Mouse (Mus musculus) hindlimb bud, embryonic 11.5 days (tissue): ENCODE measurements around the gene Samd10.

Source experiments
- DNase-seq: peaks from one replicate; pipeline ENCODE4 v3.0.0-alpha.2; 2012; ENCODE audit warnings: low read depth, low spot score; ENCODE audit errors: extremely low spot score

Samd10 gene

DNA sequence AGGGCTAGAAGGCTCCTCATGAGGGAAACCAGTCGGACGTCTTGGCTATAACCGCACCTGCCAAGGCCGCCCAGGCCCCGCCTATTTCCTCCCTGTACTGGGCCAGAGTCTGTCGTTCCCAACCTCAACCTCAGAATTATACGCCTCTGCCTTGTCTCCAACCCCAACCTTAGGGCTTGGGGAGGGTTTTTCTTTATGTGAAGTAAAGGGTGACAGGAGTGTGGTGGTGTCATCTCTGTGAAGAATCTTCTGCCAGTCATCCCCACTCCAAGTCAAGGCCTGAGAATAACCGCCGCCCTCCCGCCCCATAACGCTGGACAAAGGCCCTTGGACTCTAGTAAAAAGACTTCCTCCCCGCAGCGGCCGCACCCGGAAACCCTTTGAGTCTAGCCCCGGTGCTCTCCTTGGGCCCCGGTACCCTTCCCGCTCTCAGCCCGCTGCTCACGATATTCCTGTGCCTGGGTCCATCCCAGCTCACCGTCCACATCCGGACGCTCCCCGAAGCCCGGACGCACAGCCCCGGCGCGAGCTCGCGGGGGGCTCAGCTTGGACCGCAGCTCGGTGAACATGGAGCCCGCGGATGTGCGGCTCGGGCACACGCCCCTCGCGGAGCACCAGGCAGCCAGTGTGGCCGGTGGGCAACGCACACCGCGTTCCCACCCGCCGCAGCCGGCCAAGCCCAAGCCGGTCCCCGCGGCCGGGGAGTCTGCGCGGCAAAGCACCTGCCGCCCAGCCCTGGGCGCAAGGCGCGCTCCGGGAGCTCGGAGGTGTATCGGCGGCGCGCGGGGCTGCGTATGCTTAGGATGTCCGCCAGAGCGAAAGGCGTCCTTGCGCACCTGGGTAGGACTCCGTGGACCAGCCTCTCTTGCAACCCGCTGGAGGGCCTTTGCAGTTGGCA is at the start of gene Samd10:
TSS of gene Samd10 (minus strand) at position 759 of the 898 bp plus-strand sequence.
- DNase-seq: no peak

DNA sequence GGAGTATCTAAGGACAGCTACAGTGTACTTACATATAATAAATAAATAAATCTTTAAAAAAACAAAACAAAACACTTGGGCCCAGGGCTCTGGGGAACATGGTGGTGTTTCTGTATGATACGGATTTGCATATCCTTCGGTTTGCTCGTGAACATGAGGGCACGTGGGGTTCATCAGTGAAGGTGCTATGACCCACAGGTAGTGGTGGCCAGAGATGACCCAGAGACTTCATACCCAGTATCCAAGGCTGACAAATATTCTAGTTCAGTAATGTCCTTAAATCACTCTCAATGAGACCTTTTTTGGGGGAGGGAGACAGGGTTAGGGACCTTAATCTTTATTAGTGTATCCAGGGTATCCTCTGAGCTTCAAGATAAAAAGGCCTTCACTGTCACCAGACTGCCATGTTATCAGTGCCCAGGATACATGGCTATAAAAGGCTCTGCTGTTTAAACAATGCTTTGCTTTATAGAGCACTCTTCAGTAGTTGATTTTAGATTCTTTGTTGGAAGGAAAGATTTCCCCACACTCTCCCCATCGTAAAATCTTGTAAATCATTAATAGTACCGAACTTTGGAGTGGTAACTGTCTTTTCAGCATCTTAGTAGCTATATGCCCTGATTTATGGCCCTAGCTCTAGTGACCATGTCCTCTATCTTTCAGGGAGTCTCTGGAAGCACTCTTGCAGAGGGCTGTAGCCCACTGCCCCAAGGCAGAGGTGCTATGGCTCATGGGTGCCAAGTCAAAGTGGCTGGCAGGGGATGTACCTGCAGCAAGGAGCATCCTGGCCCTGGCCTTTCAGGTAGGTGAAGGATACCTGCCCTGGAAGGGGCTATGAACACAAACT is 47.8 kb upstream of the Samd10 start:
- DNase-seq: no peak

DNA sequence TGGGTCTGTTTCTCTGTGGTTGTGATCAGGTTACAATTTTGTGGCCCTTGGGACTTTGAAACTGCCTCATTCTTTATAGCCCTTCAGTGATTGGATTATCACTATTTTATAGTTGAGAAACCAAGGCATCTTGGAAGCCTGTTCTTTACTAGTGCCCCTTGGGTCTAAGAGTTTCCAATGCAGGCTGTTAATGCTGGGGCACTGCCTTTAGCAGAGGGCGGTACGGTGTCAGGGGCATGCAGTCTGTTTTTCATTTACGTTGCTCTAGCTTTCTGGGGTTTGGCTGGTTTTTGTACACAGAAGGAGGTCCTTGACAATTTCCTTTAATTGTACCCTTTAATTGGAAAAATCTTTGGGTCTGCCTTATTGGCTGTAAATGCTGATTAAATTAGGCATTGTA is 46.7 kb upstream of the Samd10 start:
- DNase-seq: peak; percentile 20

DNA sequence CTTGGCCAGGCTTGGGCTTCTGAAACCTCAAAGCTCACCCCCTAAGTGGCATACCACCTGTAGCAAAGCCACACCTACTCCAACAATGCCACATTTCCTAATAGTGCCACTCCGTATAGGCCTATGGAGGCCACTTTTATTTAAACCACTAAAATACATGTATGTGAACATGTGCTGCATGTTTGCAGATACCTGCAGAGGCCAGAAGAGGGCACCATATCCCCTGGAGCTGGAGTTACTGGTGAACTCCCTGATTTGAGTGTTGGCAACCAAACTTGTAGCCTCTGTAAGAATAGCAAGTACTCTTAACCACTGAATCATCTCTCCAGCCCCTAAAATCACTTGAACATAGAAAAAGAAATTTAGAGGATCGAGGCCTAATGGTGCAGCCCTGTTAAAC is 45.3 kb upstream of the Samd10 start:
- DNase-seq: peak; percentile 37

DNA sequence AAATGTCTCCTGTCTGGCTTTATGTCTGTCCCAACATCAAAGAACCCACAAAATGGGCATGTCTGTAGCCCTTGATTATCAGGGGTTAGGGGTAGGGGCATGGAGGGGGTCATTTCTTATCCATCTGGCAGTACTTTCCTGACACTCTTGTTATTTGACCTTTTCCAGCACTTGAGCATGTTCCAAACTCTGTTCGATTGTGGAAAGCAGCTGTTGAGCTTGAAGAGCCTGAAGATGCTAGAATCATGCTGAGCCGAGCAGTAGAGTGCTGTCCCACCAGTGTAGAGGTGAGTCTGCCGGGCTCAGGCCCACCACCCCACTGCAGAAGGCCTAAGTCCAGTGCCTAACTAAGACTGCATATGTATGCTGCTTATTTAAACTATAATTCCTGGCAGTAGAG is 36.9 kb upstream of the Samd10 start:
- no peak for DNase-seq

DNA sequence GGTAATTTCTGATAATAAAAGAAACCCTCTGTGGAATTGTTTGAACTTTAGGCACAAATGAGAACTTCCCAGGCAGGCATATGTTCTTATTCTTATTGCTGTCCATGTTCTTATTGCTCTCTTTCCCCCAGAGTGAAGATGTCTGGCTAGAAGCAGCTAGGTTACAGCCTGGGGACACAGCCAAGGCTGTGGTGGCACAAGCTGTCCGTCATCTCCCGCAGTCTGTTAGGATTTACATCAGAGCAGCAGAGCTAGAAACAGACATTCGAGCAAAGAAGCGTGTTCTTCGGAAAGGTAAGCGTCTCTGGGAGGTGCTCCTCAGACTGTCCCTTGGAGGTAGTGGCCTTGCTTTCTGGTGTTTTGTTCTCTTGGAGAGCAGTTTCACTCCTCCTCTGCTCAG is 33.6 kb upstream of the Samd10 start:
- DNase-seq: no peak

DNA sequence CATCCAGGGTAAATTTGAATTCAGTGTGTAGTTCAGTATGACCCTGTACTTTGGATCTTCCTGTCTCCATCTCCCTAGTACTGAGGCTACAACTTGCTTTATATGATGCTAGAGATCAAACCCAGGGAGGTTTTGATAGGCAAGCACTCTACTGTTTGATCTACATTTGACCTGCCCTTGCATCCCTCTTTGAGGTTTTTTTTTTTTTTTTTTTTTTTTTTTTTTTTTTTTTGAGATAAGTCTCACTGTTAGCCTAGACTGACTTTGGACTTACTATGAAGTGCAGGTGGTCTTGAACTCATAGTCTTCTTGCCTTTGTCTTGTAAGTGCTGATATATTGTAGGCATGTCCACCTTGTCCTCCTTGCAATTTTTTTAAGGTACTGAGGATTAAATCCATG is 29.5 kb upstream of the Samd10 start:
- DNase-seq: no peak

DNA sequence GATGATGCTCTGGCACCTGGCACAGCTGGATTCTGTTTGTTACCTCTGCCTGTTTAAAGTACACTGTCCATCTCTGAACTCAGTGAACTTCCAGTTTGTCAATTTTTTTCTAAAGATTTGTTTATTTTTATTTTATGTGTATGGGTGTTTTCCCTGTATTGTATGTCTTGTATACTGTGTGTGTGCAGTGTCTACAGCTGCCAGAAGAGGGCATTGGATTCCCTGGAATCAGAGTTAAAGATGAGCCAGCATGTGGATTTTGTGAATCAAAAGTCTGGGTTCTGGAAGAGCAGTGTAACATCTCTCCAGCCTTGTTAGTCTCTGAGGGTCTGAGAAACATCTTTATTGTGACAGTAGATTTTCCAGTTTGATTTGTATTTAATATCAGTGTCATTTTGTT is 24.4 kb upstream of the Samd10 start:
- DNase-seq: no peak

DNA sequence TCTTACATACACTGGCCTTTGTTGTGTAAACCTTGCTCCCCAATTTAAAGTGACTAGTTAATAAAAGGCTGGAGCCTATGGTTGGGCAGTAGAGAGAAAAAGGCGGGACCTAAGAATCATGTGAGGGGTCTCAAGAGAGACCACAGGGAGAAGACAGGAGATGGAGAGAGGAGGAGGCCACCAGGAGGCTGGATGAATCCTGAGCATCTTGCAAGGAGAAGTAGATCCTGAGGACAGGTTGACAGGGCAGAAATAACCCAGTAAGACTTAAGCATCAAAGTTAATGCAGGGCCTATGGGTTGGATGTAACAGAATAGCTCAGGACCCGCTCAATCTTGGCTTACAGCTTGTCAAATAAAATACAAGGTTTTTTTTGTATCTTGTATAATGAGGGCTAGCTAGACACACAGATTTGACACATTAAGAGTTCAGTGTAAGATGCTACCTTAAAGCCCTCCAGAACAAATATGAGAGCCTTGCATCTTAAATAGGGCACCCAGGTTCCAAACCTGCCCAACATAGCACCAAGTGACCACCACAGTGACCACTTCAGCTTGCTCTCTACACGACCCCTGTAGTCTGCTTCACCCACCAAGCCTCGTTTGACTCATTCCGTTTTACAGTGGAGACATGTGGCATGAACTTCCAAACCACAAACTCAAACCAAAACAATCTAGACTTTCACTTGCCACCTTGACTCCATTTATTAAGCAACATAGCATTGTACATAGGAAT is 19.9 kb upstream of the Samd10 start:
- no peak for DNase-seq

DNA sequence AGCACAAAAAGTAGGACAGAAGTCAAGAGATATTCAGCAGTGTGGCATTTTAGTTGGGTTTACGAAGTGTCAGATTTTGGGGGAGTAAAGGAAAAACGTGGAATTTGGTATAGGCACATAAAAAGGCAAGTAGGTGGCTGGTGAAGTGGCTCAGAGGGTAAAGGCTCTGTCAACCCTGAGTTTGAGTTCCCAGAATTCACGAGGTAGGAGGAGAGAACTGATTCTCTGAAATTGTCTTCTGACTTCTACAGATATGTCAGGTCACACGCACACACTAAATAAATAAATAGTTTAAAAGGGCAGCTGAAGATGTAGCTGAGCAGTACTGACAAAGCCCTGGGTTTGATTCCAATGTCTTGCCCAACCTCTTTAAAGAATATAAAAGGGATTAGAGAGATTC is 3.4 kb upstream of the Samd10 start:
- no peak for DNase-seq

DNA sequence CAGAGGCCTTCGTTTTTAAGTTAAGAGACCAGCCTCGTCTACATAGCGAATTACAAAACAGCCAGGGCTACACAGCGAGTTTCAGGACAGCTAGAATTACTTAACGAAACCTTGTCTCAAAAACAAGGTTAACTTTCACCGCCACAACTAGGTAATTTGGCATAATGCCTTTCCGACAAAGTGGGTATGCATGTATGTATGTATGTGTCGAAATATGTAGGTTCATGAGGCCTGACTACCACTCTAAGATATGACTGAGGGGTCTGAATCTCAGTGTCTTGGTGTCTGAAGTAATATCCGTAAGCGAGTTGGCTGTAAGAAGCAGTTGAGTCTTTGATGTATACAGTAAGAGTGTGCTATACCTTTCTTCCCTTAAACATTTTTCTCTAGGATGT is 2.7 kb upstream of the Samd10 start:
- no peak for DNase-seq

DNA sequence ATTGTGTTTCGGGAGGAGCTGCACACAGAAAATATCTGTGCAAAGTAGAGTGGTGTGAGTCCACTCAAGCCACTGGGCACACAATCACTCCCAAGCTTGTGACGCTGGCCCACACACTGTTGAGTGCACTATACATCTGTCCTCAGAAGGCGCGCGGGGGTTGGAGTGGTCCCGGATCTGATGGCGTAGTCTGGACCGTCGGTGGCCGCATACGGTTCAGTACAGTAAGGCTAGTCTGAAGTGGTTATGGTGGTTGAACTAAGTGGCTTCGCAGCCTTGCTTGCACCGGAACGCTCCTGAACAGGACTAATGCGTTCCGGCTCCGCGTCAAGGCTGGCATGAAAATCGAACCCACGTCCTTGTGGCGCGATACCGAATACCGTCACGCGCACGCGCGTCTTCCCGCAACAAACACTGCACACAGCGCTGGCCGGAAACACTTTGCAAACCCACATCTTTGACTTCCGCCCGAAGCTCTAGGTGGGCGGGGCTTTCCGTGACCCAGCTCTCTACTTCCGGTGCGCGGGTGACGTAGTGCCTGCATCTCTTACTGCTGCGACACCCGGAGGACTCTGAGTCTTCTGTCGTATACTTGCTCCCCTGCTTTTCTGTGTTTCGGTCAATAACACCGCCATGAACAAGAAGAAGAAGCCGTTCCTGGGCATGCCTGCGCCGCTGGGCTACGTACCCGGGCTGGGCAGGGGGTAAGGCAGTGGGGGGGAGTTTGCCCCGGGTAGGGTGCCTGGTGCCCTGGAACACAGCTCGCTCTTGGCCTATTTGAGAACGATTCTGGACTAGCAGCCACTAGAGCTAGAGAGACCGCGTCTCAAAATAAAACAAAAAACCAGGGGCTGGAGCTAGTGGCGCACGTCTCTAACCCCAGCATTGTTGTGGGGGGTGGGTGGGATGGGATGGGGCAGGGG is 2.1 kb upstream of the Samd10 start:
- DNase-seq: peak; percentile 85

DNA sequence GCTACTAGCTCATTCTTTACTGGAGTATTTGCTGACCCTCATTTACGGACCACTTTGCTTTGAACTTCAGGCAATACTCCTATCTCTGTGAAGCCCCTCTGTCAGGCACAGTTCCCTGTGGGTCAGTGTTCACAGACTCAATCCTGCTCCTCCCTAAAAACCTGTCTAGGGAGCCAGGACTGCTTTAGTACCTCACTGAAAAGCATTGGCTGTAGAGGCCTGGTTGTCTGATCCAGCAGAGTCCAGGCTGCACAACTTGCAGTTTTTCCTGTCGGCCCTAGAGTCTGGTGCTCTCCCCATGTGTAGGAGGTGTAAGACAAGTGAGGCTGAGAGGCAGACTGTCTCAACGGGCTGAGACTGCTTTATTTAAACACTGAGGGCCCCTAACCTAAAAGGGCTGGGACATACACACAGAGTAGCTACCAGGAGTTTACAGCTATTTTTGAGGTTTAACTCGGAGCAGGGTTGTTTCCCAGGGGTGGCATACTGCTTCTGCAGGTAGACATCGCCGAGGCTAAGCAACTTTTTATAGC is 1.3 kb upstream of the Samd10 start:
- DNase-seq: no peak

DNA sequence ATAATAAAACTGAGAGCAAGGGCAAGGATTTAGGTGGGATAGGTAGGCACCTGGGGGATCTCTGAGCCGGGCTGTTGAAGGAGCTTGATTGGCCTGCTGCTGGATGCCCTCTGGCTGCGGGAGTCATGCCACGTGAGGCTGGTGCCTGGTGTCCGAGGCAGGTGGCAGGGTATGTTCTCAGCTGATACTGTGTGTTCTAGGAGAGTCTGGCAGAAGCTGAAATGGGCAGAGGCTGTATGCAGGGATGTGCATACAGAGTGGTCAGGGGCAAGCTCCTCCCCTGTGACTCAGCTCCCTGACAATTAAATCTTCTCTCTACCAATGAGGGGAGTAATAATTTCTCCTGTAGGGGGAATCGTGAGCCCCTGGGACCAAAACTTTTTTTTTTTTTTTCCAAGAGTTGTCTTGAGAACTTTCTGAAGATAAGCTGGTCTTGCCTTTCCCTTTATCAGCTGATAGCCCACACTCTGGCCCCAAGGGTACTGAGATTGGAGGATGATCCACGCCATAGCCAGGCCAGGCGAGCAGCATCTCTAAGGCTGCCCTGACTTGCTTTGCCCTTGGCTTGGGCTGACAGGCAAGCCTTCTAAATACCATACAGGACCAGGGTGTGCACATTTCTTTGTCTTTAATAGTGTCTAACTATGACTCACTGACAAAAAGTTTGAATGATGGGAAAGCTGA is 1.5 kb downstream of the Samd10 start:
- DNase-seq: no peak

DNA sequence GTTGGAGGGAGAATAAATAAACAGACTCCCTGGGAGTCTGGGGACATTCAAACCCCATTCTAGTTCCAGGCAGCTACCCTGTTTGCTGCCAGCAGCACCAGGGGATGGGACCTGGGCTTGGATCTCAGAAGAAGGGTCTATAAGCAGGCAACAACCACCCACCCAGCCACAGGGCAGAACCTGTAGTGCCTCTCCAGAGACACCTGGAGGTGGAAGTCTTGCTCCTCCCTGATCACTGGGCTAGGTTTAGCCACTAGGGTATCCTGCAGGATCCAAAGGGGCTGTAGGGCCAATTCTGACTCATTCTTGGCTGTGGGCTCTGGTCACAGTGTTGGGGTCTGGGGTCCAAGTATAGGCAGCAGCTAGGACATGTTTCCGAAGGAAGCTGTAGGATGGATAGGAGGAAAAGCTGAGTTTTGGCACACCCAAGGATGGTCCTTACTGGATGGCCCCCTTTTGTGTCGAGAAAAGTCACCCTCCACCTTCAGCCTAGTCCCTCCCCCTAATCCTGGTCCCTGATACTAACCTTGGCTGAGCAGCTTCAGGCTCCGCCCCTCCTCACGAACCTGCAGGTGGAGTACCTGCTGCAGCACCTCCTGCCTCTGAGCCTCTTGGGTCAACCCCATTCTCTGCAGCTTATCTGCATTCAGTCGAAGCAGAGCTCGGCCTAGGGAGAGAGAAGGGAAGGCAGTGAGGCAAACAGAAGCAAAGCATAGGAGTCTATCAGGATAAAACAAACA is 2.6 kb downstream of the Samd10 start:
- no peak for DNase-seq

DNA sequence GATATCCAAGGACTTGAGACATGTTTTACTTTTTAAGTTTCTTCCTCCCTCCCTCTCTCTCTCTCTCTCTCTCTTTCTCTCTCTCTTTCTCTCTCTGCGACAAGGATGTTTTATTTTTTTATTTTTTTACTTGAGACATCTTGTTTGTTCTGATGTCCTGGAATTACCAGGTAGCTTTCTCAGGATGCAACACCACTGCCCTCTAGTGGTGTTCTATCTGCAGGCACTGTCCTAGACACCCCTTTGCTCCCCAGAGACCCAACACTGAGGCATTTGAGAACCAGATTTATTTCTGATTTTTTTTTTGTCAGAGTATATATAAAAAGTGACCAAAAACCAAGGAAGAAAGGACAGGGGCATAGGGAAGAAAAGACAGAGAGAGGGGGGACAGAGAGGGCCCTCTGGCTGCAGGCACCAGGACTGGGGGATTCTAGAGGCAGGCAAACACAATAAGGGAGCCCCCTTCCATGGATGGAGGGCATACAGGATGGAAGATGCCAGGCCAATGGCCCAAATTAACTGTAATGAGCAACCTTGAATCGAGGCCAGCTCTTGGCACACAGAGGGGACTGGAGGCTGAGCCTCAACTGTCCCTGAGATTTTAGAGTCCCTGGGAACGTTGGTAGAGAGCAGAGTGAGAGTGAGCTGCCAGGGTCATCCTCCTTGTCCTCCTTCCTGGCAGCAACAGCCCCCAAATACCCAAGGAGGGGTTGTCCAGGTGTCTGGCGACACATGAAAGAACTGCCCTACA is 3.9 kb downstream of the Samd10 start:
- DNase-seq: no peak

DNA sequence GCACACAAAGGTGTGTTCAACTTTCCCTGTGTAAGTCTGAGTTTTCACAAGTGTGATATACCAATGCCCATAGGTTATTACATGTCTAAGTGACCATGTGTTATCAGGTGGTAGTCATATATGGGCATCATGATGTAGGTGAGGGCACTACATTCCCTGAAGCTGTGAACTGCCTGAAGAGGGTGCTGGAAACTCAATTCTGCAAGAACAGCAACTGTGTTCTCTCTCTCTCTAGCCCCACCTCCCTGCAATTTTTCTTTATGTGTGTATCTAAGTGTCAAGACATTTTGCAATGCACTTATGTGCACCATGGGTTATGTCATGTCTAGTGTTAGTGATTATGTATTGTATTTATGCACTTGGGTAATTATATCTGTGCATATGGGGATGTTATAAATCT is 5.1 kb downstream of the Samd10 start:
- DNase-seq: no peak

DNA sequence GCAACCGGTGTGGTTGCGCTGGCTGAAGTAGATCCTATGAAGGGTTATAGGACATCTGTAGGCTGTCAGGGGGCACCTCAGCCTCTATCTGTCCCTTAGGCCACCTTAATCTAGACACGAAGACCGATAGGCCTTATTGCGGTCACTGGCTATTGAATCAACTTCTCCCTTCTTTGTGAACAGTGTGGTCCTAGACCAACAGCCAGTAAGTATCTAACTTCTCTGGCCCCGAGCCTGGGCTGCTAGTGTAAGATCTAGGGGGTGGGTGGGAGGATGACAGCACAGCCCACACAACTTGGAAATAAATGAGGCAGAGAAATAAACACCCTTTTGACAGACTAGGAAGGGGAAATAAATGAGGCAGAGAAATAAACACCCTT is 6.0 kb downstream of the Samd10 start:
- no peak for DNase-seq
